Mouse (Mus musculus): ENCODE measurements around the gene Abi3bp. TPM values are rescaled to one million over a fixed set of nuclear protein-coding genes. Genes with fewer than 3 reads are reported as not detected.

The Abi3bp gene
- total and polyA plus RNA-seq, 2 experiments from 2014 or later, result 0.33 to 0.60 TPM

DNA sequence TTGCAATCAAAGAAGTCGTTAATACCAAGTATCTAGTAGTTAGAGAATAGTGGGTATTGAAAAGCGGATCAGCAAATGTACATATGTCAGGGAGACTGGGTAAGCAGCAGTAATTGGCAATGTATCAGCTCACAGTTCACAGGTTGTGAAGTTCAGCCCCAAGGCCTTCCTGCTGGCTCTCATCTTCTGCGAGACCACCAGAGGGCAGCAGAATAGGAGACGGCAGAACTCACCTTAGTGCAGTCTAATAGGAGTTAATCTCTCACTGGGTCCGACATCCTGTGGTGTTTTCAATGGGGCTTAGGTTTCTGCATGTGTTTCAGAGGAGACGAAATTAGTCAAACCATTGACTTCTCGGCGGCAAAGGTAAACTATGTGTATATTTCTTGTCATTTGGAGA lies 46.7 kb downstream of the Abi3bp start:
- H3K27me3 ChIP-seq (ENCODE audit: insufficient read depth, low read length), result no peaks in the 10 kb centered on the region
- no peaks in the 10 kb centered on the region for H3K9me3 ChIP-seq (ENCODE audit: low read length)
- H3K27ac ChIP-seq (ENCODE audit: low read depth, low read length), result no peak overlapping the region
- no peak for DNase-seq (ENCODE audit: low spot score)
- no peak overlapping the region for H3K9ac ChIP-seq (replicated peaks; ENCODE audit: low read length, poor library complexity, severe bottlenecking)
- H3K4me3 ChIP-seq (ENCODE audit: low read depth, low read length), result no peak overlapping the region
- H3K36me3 ChIP-seq (ENCODE audit: insufficient read depth, low read length), result no peaks in the 10 kb centered on the region
- WGBS, result 41% methylated on average over 8 of the region's 8 CpGs
- ATAC-seq (ENCODE audit: low FRiP score), result no peak
- H3K4me1 ChIP-seq (ENCODE audit: insufficient read depth, low read length), result no peaks in the 10 kb centered on the region
- H3K4me2 ChIP-seq (ENCODE audit: low read depth, low read length, poor library complexity, severe bottlenecking), result no peak overlapping the region
- peak; percentile 48 for TF ChIP-seq CTCF (IDR thresholded peaks at IDR 0.05)

DNA sequence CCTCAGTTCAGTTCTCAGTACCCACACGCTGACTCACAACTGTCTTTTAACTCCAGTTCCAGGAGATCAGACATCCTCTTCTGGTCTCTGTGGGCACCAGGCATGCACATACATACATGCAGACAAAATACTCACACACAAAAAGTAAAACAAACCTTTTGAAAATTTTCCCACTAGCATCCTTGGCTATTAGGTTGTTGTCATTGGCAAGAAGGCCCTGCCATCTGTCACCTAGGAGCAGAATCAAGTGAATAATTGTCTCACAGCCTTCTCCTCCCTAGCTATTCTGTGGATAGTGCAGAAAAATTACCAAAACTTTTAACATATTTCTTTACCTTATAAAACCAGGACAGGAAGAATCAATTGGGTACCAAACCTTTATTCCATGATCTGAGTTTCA lies 48.8 kb downstream of the Abi3bp start:
- DNase-seq (ENCODE audit: low spot score) (no peak), ATAC-seq (ENCODE audit: low FRiP score) (no peak)
- no peak for TF ChIP-seq CTCF (IDR thresholded peaks at IDR 0.05)
- no peaks in the 10 kb centered on the region for H3K4me1 ChIP-seq (ENCODE audit: insufficient read depth, low read length)
- H3K27ac ChIP-seq (ENCODE audit: low read depth, low read length), result no peak overlapping the region
- no peak overlapping the region for H3K4me2 ChIP-seq (ENCODE audit: low read depth, low read length, poor library complexity, severe bottlenecking)
- no peaks in the 10 kb centered on the region for H3K9me3 ChIP-seq (ENCODE audit: low read length)
- no peaks in the 10 kb centered on the region for H3K27me3 ChIP-seq (ENCODE audit: insufficient read depth, low read length)
- H3K9ac ChIP-seq (replicated peaks; ENCODE audit: low read length, poor library complexity, severe bottlenecking), result no peak overlapping the region
- 89% methylated on average over 1 of the region's 1 CpGs for WGBS
- no peaks in the 10 kb centered on the region for H3K36me3 ChIP-seq (ENCODE audit: insufficient read depth, low read length)
- H3K4me3 ChIP-seq (ENCODE audit: low read depth, low read length), result no peak overlapping the region

DNA sequence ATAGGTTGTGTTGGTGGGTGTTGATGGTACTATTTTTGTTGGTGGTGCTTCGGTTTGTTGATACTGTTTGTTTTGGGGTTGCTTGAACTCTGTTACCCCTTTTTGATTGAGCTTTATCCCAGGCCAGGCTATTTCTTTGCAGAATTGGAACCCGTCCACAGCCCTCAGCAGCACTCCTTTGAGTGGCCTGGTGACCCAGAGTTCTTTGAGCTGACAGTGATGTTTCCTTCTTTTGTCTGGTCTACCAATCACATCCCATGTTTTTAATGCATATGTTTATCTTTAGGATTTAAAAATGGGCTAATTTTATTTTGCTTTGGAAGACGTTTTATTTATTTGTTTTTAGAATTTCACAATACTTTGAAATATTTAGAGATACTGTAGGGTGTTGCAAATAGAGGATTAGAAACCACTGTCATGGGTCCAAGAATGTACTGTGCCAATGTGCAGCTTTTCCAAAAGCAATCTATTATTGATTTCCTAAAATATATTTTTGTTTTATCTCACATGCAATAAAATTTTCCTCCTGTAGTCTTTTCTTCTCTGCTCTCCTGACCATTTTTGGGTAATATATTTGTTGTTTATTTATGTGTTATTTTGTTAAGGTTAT lies 50.5 kb downstream of the Abi3bp start:
- Histone ChIP-seq H3K9ac (replicated peaks; ENCODE audit: low read length, poor library complexity, severe bottlenecking) (no peak overlapping the region), H3K4me2 (ENCODE audit: low read depth, low read length, poor library complexity, severe bottlenecking) (no peak overlapping the region), H3K9me3 (ENCODE audit: low read length) (no peaks in the 10 kb centered on the region), H3K36me3 (ENCODE audit: insufficient read depth, low read length) (no peaks in the 10 kb centered on the region), H3K27ac (ENCODE audit: low read depth, low read length) (no peak overlapping the region), H3K27me3 (ENCODE audit: insufficient read depth, low read length) (no peaks in the 10 kb centered on the region), H3K4me1 (ENCODE audit: insufficient read depth, low read length) (no peaks in the 10 kb centered on the region), H3K4me3 (ENCODE audit: low read depth, low read length) (no peak overlapping the region)
- no peak for TF ChIP-seq CTCF (IDR thresholded peaks at IDR 0.05)
- WGBS, result 77% methylated on average over 3 of the region's 3 CpGs
- ATAC-seq (ENCODE audit: low FRiP score) (no peak), DNase-seq (ENCODE audit: low spot score) (no peak)

DNA sequence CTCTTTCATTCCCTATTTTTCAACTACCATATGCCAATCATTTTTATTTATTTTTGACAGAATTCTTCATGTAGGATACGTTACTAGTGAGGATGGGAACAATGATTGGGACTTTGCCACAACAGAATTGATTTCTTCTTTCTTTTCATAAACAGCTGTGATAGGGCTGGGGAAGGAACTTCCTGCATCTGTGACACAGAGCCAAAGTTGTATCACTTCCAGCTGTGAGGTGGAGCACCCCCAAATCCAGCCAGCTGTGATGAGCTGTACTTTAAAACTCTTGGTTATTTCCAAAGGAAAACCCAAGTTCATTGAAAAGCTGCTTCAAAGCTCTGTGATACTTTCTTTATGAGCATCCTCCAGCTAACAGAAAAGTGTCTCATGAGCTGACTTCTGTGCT lies 101.9 kb downstream of the Abi3bp start:
- Histone ChIP-seq H3K4me3 (ENCODE audit: low read depth, low read length) (no peak overlapping the region), H3K27me3 (ENCODE audit: insufficient read depth, low read length) (no peaks in the 10 kb centered on the region), H3K9ac (replicated peaks; ENCODE audit: low read length, poor library complexity, severe bottlenecking) (no peak overlapping the region), H3K27ac (ENCODE audit: low read depth, low read length) (no peak overlapping the region), H3K9me3 (ENCODE audit: low read length) (no peaks in the 10 kb centered on the region), H3K4me2 (ENCODE audit: low read depth, low read length, poor library complexity, severe bottlenecking) (no peak overlapping the region), H3K4me1 (ENCODE audit: insufficient read depth, low read length) (no peaks in the 10 kb centered on the region), H3K36me3 (ENCODE audit: insufficient read depth, low read length) (no peaks in the 10 kb centered on the region)
- DNase-seq (ENCODE audit: low spot score) (no peak), ATAC-seq (ENCODE audit: low FRiP score) (no peak)
- TF ChIP-seq CTCF (IDR thresholded peaks at IDR 0.05), result no peak
- WGBS, result 89% methylated on average over 1 of the region's 1 CpGs

DNA sequence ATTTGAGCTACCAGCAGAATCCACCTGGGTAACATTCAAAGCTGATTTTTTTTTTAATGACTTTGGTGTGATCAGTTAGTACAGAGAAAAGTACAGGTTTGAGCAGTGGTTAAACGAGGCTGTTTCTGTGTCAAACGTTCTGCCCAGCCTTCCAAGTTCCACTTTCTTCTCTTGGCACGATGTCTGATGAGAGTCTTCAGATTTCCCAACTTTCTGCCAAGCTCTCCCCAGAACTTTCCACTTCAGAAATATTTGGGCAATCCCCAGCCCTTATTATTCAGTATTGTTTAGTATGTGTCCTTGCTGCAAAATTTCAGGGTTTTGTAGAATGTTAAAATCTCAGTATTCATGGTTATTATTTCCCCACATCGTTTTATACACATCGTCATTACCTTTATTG lies 115.9 kb downstream of the Abi3bp start:
- Histone ChIP-seq H3K27me3 (ENCODE audit: insufficient read depth, low read length) (no peaks in the 10 kb centered on the region), H3K4me3 (ENCODE audit: low read depth, low read length) (no peak overlapping the region), H3K4me1 (ENCODE audit: insufficient read depth, low read length) (no peaks in the 10 kb centered on the region), H3K4me2 (ENCODE audit: low read depth, low read length, poor library complexity, severe bottlenecking) (no peak overlapping the region), H3K9ac (replicated peaks; ENCODE audit: low read length, poor library complexity, severe bottlenecking) (no peak overlapping the region), H3K36me3 (ENCODE audit: insufficient read depth, low read length) (no peaks in the 10 kb centered on the region), H3K9me3 (ENCODE audit: low read length) (no peaks in the 10 kb centered on the region), H3K27ac (ENCODE audit: low read depth, low read length) (no peak overlapping the region)
- no peak for DNase-seq (ENCODE audit: low spot score)
- ATAC-seq (ENCODE audit: low FRiP score), result no peak
- TF ChIP-seq CTCF (IDR thresholded peaks at IDR 0.05), result no peak
- 85% methylated on average over 5 of the region's 5 CpGs for WGBS

DNA sequence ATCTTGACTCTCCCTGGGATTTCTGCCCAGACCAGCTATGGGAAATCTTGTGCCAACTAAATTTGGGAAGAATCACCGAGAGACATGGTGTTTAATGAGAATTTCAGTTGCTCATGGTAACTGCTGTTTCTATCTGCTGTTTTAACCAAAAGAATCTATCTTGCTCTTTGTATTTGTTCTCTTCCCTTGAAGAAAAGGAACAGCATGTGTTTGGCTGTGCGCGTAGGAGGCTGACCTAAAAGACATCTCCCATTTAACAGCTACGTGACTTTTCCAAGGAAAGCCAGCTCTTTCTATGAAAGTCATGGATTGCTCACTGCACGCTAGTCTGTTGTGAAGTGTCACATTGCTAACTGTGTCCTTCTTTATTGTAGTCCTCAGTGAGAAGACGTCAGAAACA lies 117.2 kb downstream of the Abi3bp start:
- H3K4me3 ChIP-seq (ENCODE audit: low read depth, low read length), result no peak overlapping the region
- ATAC-seq (ENCODE audit: low FRiP score) (no peak), DNase-seq (ENCODE audit: low spot score) (no peak)
- H3K4me1 ChIP-seq (ENCODE audit: insufficient read depth, low read length), result no peaks in the 10 kb centered on the region
- no peaks in the 10 kb centered on the region for H3K27me3 ChIP-seq (ENCODE audit: insufficient read depth, low read length)
- no peak overlapping the region for H3K4me2 ChIP-seq (ENCODE audit: low read depth, low read length, poor library complexity, severe bottlenecking)
- 84% methylated on average over 6 of the region's 6 CpGs for WGBS
- no peak overlapping the region for H3K9ac ChIP-seq (replicated peaks; ENCODE audit: low read length, poor library complexity, severe bottlenecking)
- no peaks in the 10 kb centered on the region for H3K36me3 ChIP-seq (ENCODE audit: insufficient read depth, low read length)
- TF ChIP-seq CTCF (IDR thresholded peaks at IDR 0.05), result no peak
- no peaks in the 10 kb centered on the region for H3K9me3 ChIP-seq (ENCODE audit: low read length)
- H3K27ac ChIP-seq (ENCODE audit: low read depth, low read length), result no peak overlapping the region

Data from midbrain, postnatal 0 days (tissue).